Mouse (Mus musculus): Measurements from ENCODE around the gene Pcolce2. TPM values are rescaled to one million over a fixed set of nuclear protein-coding genes. Genes with fewer than 3 reads are reported as not detected.

Gene Pcolce2
- total RNA-seq, 2 experiments from 2014 or later, result 27.3 to 29.3 TPM

DNA sequence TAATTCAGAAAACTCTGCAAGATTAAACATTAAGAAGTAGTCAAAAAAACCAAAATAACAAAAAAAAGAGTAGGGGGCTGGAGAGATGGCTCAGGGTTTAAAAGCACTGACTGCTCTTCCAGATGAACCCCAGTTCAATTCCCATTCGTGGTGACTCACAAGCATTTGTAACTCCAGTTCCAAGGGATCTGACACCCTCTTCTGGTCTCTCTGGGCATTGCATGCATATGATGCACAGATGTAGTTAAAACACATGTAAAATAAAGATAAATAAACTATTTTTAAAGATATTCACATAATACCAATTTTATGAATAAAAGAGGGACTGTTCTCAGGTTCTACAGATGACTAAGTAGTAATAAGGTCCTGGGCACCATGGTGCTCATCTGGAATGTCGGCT lies 60.4 kb downstream of the Pcolce2 start:
- peak; percentile 43 to 57 for DNase-seq
- intact Hi-C loops (cut with DNase I), result loop anchor here (5.0 kb wide), 2 partner anchors 91 to 166 kb away; no protein-coding TSS in a partner anchor

DNA sequence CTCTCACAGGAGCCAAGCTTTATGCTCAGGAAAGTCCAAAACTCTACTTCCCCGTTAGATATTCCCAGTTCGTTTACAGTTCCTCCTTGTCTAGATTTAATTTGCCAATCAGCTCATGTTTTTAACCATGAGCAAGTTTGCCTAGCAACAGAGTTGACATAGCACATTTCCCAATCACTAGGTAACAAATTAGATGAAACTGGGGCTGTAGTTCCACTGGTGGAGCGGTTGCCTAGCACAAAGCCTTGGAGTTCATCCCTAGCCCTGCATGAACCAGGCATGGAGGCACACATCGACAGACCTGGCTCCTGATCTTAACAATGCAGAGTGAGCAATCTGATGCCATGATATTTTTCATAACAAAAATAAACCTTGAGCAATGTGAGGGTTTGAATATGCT lies 61.9 kb downstream of the Pcolce2 start:
- DNase-seq, result no peak
- intact Hi-C loops (cut with DNase I), result loop anchor here (5.0 kb wide), 2 partner anchors 92 to 167 kb away; no protein-coding TSS in a partner anchor

DNA sequence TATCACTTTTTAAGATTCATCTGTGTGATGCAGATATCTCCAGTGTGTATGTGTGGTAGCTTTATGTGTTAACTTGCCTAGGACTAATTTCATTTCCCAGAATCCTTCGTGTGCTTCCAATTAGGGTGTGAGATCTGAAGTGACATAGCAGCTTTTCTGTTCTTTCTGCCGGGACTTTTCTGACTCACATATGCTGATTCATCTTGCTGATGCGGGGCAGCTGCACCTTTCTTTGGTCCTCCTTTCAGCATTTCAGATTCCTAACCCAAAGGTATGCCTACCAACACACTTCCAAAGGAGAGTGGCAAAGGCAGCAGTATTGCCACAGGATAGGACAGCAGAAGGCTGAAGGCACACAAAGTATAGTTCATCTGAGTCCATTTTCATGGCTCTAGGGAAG lies 66.7 kb downstream of the Pcolce2 start:
- no peak for DNase-seq
- intact Hi-C loops (cut with DNase I), result loop anchor here (5.0 kb wide), 1 partner anchor 148 kb away; no protein-coding TSS in a partner anchor

DNA sequence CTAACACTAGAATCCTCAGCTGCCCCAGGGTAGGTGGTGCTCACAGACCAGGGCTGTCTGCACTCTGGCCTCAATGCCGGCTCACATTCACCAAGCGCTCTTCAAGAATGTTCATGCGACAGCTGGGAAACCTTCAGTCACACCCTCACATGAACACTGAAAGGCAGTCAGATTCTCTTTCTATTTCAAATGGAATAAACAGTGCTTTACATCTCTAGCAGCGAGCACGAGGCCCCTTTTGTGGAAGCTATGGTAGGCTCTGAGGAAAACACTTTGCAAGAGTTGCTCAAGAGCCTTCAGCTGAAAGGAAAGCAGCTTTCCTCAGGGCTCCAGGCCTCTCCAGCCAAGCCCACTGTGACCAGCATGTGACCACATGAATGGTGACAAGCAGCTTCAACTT lies 68.0 kb downstream of the Pcolce2 start:
- DNase-seq, result no peak
- intact Hi-C loops (cut with DNase I), result no loop called here

DNA sequence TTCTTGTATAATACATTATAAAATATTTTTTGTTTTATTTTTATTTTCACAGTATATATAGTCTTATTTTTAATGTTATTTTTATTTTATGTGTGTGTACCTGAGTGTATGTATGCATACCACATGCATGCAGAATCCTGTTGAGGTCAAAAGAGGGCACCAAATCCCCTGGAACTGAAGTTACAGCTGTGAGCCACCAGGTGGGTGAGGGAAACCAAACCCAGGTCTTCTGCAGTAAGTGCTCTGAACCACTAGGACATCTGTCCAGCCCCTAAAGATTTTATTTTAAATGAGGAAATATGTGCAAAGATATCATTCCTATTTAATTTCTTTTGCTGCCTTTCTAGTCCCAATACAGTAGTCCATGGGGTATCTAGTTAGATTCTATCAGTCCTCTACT lies 71.5 kb downstream of the Pcolce2 start:
- DNase-seq, result no peak
- intact Hi-C loops (cut with DNase I), result no loop called here

DNA sequence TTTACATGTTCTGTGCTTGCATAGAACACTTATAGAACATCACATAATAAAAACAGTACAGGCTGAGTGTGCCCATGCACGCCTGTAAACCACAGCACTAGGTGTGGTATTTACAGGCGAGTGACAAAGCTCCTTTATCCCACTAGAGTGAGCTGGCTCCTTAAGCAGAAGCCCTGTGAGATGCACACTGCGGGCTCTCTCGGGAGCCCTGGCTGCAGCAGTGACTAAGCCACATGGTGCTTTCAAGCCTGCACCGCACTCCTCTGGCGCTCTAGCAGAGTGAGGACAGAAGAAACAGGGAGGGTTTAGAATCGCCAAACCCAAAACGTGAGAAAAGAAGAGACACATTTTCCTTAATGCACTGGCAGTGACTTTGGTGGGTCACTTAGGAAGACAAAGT lies 75.2 kb downstream of the Pcolce2 start:
- intact Hi-C loops (cut with DNase I), result no loop called here
- DNase-seq, result no peak

DNA sequence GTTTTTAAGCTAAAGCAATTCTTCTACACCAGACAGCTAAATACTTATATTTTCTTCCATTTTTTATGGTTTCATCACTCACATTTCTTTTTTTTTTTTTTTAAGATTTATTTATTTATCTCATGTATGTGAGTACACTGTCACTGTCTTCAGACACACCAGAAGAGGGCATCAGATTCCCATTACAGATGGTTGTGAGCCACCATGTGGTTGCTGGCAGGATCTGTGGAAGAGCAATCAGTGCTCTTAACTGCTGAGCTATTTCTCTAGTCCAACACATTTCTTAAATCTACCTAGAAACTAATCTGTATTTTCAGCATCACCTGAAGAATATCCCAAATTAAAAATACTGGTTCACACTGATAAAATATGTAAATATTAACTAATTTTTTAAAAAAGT lies 98.8 kb downstream of the Pcolce2 start:
- no peak for DNase-seq
- intact Hi-C loops (cut with DNase I), result no loop called here

DNA sequence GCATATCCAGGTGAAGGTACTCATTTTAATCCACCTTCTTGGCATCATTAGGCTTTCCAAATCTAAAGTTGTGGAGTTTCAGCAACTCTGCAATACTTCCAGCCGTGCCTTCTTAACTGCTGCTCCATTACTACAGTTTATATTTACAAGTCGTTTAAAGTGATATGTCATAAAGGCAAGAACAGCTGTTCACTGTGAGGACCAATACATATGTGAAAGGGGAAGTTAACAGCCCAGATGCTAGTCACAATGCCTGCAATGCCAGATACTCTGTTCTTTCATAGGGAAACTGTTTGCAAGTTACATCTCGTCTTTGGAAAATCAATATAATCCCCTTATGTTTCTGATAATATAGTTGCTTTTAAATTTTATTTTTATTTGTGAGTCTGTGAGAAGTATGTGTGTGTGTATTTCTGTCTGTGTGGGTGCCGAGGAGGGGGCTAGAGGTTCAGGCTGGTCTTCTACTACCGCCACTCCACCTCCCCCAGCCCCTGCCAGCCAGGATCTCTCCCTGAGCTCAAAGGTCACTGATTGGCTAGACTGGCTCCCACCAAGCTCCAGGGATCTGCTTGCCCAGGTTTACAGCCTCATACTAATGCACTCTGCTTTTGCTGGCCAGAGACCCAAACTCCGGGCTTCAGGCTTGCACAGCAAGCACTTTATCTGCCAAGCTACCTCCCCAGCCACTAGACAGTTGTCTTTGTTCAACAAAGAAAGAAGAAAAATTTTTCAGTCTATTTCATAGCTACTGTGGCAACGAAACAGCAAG lies 107.6 kb downstream of the Pcolce2 start:
- DNase-seq, result no peak
- intact Hi-C loops (cut with DNase I), result no loop called here

DNA sequence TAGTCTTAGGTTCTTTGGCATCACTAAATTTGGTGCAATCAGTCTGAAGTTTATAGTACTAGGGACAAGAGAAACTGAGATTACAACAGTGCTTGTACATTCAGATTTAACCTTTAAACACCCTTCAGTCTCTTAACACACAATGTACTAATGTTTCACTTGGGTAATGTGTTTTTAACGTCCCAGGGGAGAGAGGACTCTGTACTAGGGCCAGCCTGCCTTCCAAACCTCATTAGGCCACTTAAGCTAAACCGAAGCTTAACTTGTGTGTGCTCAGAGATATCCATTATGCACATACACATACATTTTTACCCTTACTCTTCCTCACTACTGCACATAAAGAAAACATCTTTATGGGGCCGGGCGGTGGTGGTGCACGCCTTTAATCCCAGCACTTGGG lies 109.9 kb downstream of the Pcolce2 start:
- DNase-seq, result no peak
- intact Hi-C loops (cut with DNase I), result no loop called here

Other genes with a start within 250 kb of the Pcolce2 start
- gene Chst2, start 230.9 kb upstream of the Pcolce2 start, total RNA-seq (2021), result 1 to 10 TPM; 3.3 to 4.3 TPM
- 10 to 100 TPM; 48.9 to 50.0 TPM for gene U2surp, start 125.6 kb upstream of the Pcolce2 start, total RNA-seq (2021)
- 10 to 100 TPM; 45.9 to 56.3 TPM for gene Paqr9, start 77.9 kb upstream of the Pcolce2 start, total RNA-seq (2021)
- 1 to 10 TPM; 8.9 to 9.1 TPM for gene Trpc1, start 112.8 kb downstream of the Pcolce2 start, total RNA-seq (2021)
- under 1 TPM; 0.20 to 0.36 TPM for gene Pls1, start 207.7 kb downstream of the Pcolce2 start, total RNA-seq (2021)
- 10 to 100 TPM in 1 of 2 experiments, 1 to 10 TPM in 1; 9.3 to 11.6 TPM for gene Atr, start 220.0 kb downstream of the Pcolce2 start, total RNA-seq (2021)